ENCODE assay signal across 10 mouse cellular contexts in the genomic region with DNA sequence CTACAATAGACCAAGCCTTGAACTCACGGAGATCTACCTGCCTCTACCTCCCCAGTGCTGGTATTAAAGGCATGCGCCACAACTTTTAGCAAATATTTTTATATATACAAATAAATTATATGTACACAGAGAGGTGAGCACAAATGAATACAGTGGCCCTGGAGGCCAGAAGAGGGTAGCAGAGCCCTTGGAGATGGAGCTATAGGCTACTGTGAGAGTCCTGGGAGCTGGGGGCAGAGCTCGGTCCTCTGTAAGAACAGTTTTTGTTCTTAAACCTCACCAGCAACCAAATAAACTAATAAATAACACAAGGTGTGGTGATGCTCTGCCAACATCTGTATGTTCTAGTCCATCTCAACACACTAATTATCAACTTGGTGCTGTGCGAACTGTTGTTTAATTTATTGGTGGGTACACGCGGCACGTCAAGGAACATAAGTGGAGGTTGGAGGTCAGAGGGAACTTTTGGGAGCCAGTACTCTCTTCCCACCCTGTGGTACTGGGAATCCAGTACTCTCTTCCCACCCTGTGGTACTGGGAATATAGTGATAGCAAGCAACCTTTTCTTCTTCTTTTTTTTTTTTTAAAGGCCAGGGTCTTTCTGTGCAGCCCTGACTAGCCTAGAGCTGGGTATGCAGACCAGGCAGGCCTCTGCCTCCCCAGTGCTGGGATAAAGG. TPM values are rescaled to one million over a fixed set of nuclear protein-coding genes. Genes with fewer than 3 reads are reported as not detected.
DNase-seq lines count a peak whose midpoint lies in the region; ATAC-seq and TF ChIP-seq lines count a peak whose summit lies in the region.
"Had no signal": no experiment of that assay in that cellular context is flagged by ENCODE, and none has a peak within 500 bp of the region (broad histone marks: within the 10 kb centered on the region; RNA-seq: fewer than 3 reads in every experiment).

No protein-coding gene starts in this region.

- H3K4me1 ChIP-seq in kidney, postnatal 0 days (replicated peaks; ENCODE audit: insufficient read depth, low read length) = peaks cover 15% of the 10 kb centered on the region
- no peaks in the 10 kb centered on the region for H3K4me1 ChIP-seq in kidney, adult 2 months (ENCODE audit: control insufficient read depth, insufficient read depth, low read length)
- peaks cover 11% of the 10 kb centered on the region for H3K4me1 ChIP-seq in thymus, adult 2 months (replicated peaks; ENCODE audit: control insufficient read depth, insufficient read depth, low read length)

- no peaks in the 10 kb centered on the region for H3K36me3 ChIP-seq in kidney, postnatal 0 days (ENCODE audit: insufficient read depth, low read length)
- H3K36me3 ChIP-seq in kidney, adult 2 months (ENCODE audit: control insufficient read depth, insufficient read depth, low read length) = no peaks in the 10 kb centered on the region
- H3K36me3 ChIP-seq in thymus, adult 2 months (ENCODE audit: control insufficient read depth, insufficient read depth, low read length) = no peaks in the 10 kb centered on the region
- H3K36me3 ChIP-seq: hindbrain, embryonic 15.5 days; limb, embryonic 13.5 days; midbrain, embryonic 15.5 days had no signal

- H3K9ac ChIP-seq in kidney, postnatal 0 days (ENCODE audit: low read depth, low read length) = no peak overlapping the region
- H3K9ac ChIP-seq: hindbrain, embryonic 15.5 days; limb, embryonic 13.5 days; midbrain, embryonic 15.5 days had no signal

- H3K4me2 ChIP-seq in kidney, postnatal 0 days (ENCODE audit: low read length) = no peak overlapping the region
- H3K4me2 ChIP-seq: hindbrain, embryonic 15.5 days; limb, embryonic 13.5 days; midbrain, embryonic 15.5 days had no signal

- no peaks in the 10 kb centered on the region for H3K9me3 ChIP-seq in kidney, postnatal 0 days (replicated peaks; ENCODE audit: low read length)
- H3K9me3 ChIP-seq: hindbrain, embryonic 15.5 days; limb, embryonic 13.5 days; midbrain, embryonic 15.5 days had no signal

- TF ChIP-seq POLR2A in kidney, adult 2 months (IDR thresholded peaks at IDR 0.05; ENCODE audit: low read depth, low read length) = no peak
- TF ChIP-seq POLR2A in thymus, adult 2 months (IDR thresholded peaks at IDR 0.05; ENCODE audit: control insufficient read depth, extremely low read depth, insufficient read depth, low read length, poor library complexity) = no peak

- WGBS in kidney, postnatal 0 days = 94% methylated on average over 7 of the region's 7 CpGs
- whole genome bisulfite sequencing in kidney, adult 2 months = 93% methylated on average over 7 of the region's 7 CpGs
- WGBS in thymus, adult 2 months = 98% methylated on average over 7 of the region's 7 CpGs

- H3K4me3 ChIP-seq in kidney, postnatal 0 days (replicated peaks; ENCODE audit: low read depth, low read length) = no peak overlapping the region
- no peak overlapping the region for H3K4me3 ChIP-seq in kidney, adult 2 months (ENCODE audit: insufficient read depth, low read depth, low read length)
- H3K4me3 ChIP-seq in thymus, adult 2 months (ENCODE audit: control insufficient read depth, insufficient read depth, low read length) = no peak overlapping the region
- H3K4me3 ChIP-seq: hindbrain, embryonic 15.5 days; limb, embryonic 13.5 days; midbrain, embryonic 15.5 days had no signal

- TF ChIP-seq CTCF in kidney, postnatal 0 days (IDR thresholded peaks at IDR 0.05; ENCODE audit: low read depth) = peak; percentile 29; the same call in 1 of the 2 replicates
- no peak for TF ChIP-seq CTCF in kidney, adult 2 months (conservative IDR thresholded peaks at IDR 0.05; ENCODE audit: insufficient read depth, insufficient read length, low read depth, low read length)
- TF ChIP-seq CTCF in thymus, adult 2 months (IDR thresholded peaks at IDR 0.05; ENCODE audit: borderline replicate concordance, control insufficient read depth, extremely low read depth, insufficient read depth, low read length, poor library complexity) = no peak

- DNase-seq in kidney, postnatal 0 days (ENCODE audit: low spot score) = no peak
- DNase-seq in kidney, adult 2 months = no peak
- peak; percentile 38 for DNase-seq in thymus, adult 2 months
- no peak for DNase-seq in thymus, adult 18-20 months
- DNase-seq in MEL-GATA-1-ER (ENCODE audit: extremely low read depth, low read depth) = peak; percentile 43
- peak; percentile 47 for DNase-seq in thymus, postnatal 4 days
- no peak for DNase-seq in cerebellum, postnatal 4 days (ENCODE audit: low spot score in 2 of 2)

- ATAC-seq in kidney, postnatal 0 days (replicated peaks; ENCODE audit: low FRiP score, low read depth) = no peak
- ATAC-seq: midbrain, embryonic 15.5 days had no signal

- no peaks in the 10 kb centered on the region for H3K27me3 ChIP-seq in kidney, postnatal 0 days (ENCODE audit: insufficient read depth, low read length)
- H3K27me3 ChIP-seq in kidney, adult 2 months (replicated peaks; ENCODE audit: control insufficient read depth, insufficient read depth, low read length) = no peaks in the 10 kb centered on the region
- no peaks in the 10 kb centered on the region for H3K27me3 ChIP-seq in thymus, adult 2 months (ENCODE audit: control insufficient read depth, insufficient read depth, low read length)
- H3K27me3 ChIP-seq: limb, embryonic 13.5 days had no signal

- H3K27ac ChIP-seq in kidney, postnatal 0 days = peak overlapping the region; percentile 70; the same call in 1 of the 2 replicates
- no peak overlapping the region for H3K27ac ChIP-seq in kidney, adult 2 months (ENCODE audit: insufficient read depth, low read depth, low read length)
- no peak overlapping the region for H3K27ac ChIP-seq in thymus, adult 2 months (ENCODE audit: control insufficient read depth, insufficient read depth, low read length)
- H3K27ac ChIP-seq: hindbrain, embryonic 15.5 days; limb, embryonic 13.5 days; midbrain, embryonic 15.5 days had no signal

RNA-seq across cellular contexts. Expression of gene Nanos3, which starts 5.3 kb away (rescaled TPM):
- 8.6 and 9.6 TPM in 2 replicates for polyA plus RNA-seq in kidney, postnatal 0 days (2015; fragmentation: Nextera tagmentation; extraction: Ambion mirVana)
- 0.99 and 1.4 TPM in 2 replicates for polyA plus RNA-seq in kidney, adult 2 months (2012; rRNA removed)
- 5.5 and 8.5 TPM in 2 replicates for polyA plus RNA-seq in thymus, adult 2 months (2012; rRNA removed)

RNA-seq across cellular contexts. Expression of gene 4930432K21Rik, which starts 42.5 kb away (rescaled TPM):
- polyA plus RNA-seq in kidney, postnatal 0 days (2015; fragmentation: Nextera tagmentation; extraction: Ambion mirVana) = 1.3 and 1.6 TPM in 2 replicates
- polyA plus RNA-seq in kidney, adult 2 months (2012; rRNA removed) = 0.63 and 0.92 TPM in 2 replicates
- 1.9 and 2.4 TPM in 2 replicates for polyA plus RNA-seq in thymus, adult 2 months (2012; rRNA removed)

RNA-seq across cellular contexts. Expression of gene Cc2d1a, which starts 42.6 kb away (rescaled TPM):
- polyA plus RNA-seq in kidney, postnatal 0 days (2015; fragmentation: Nextera tagmentation; extraction: Ambion mirVana) = 17.2 and 19.1 TPM in 2 replicates
- 24.1 and 26.0 TPM in 2 replicates for polyA plus RNA-seq in kidney, adult 2 months (2012; rRNA removed)
- 49.8 and 54.6 TPM in 2 replicates for polyA plus RNA-seq in thymus, adult 2 months (2012; rRNA removed)

RNA-seq across cellular contexts. Expression of gene Zswim4, which starts 46.5 kb away (rescaled TPM):
- 10.5 and 11.0 TPM in 2 replicates for polyA plus RNA-seq in kidney, postnatal 0 days (2015; fragmentation: Nextera tagmentation; extraction: Ambion mirVana)
- 9.2 and 10.0 TPM in 2 replicates for polyA plus RNA-seq in kidney, adult 2 months (2012; rRNA removed)
- polyA plus RNA-seq in thymus, adult 2 months (2012; rRNA removed) = 53.0 and 59.0 TPM in 2 replicates

RNA-seq across cellular contexts. Expression of gene D8Ertd738e, which starts 59.2 kb away (rescaled TPM):
- 373 and 388 TPM in 2 replicates for polyA plus RNA-seq in kidney, postnatal 0 days (2015; fragmentation: Nextera tagmentation; extraction: Ambion mirVana)
- polyA plus RNA-seq in kidney, adult 2 months (2012; rRNA removed) = 216 and 246 TPM in 2 replicates
- polyA plus RNA-seq in thymus, adult 2 months (2012; rRNA removed) = 159 and 193 TPM in 2 replicates

Comparison
In these comparisons a context has a peak if more than half of its experiments do, and no peak if none do; other contexts are left out.
1. DNase-seq: peak in thymus, adult 2 months (single experiment), MEL-GATA-1-ER (single experiment) and thymus, postnatal 4 days (single experiment); none in kidney, postnatal 0 days (single experiment), kidney, adult 2 months (single experiment), thymus, adult 18-20 months (0 of 2) and cerebellum, postnatal 4 days (0 of 2).